Mouse (Mus musculus) T-cell, adult 2 months (primary cell): ENCODE measurements around the gene Gper1.
A peak's percentile ranks its signal among the peaks of the same experiment; 100 is the strongest.

ENCODE experiments used
- DNase-seq: peaks from one replicate; pipeline ENCODE4 v3.0.0; 2022; ENCODE audit warnings: low spot score

The Gper1 gene

DNA sequence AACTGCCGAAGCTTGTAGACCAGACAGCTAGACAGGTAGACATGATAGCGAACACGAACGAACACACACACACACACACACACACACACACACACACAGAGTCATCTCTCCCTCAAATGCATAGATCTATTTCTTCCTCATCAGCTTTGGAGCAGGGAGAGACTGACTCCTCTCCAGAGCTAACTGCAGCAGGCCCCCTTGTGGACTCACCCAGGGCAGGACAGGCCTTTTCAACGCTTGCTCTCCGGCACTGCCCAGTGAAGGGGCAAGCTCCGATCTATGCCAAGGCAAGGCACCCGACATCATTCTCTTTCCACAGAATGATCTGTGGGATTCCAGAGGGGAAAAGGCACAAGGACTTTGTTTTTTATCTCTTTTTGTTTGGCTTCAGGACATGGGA is 22.3 kb downstream of the Gper1 start:
- DNase-seq = no peak

- no peak for DNase-seq
Observed at GRCm38 (mm10) chr5:139448025-139448424, 25.1 kb downstream of the Gper1 start.

GRCm38 (mm10) chr5:139449161-139449791 is 26.3 kb downstream of the Gper1 start:
- no peak for DNase-seq

- DNase-seq = no peak
Observed at GRCm38 (mm10) chr5:139449926-139450325, 27.0 kb downstream of the Gper1 start.

GRCm38 (mm10) chr5:139453031-139453430 is 30.1 kb downstream of the Gper1 start:
- no peak for DNase-seq

GRCm38 (mm10) chr5:139455166-139455565 is 32.2 kb downstream of the Gper1 start:
- no peak for DNase-seq

DNA sequence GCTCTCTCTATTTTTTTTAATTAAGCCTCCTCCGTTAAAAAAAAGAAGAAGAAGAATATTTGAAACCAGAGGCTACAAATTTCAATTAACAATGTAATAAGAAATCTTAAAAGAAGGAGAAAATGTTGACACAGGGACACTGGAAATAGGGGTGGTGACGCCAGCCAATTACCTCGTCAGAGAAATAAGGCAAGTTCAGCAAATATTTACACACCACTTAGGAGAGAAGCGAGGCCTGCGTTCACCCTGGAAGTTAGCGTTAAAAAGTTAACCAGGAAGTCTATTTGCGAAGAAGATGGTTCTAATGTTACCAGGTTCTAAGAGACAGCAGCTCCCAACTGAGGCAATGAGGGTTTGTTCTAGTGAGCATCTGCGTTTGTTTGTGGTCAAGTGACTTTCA is 34.3 kb downstream of the Gper1 start:
- DNase-seq = no peak

DNA sequence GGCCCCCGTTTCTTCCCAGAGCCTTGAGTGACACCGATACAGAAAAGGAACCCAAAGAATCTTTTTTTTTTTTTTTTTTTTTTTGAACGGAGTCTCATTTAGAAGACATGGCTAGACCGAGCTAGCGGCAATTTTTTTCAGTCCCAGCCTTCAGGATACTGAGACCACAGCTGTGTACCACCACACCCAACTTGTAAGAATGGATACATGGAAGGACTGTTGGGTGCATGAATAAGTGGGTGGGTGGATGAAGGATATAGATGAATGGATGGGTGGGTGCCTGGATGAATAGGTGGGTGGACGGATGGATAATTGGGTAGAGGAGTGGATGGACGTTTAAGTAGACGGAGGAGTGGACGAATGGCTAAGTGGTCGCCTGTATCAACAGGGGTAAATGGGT is 37.0 kb downstream of the Gper1 start:
- DNase-seq = no peak

GRCm38 (mm10) chr5:139460384-139461067 is 37.6 kb downstream of the Gper1 start, which contains the start of gene 3110082I17Rik:
Gene 3110082I17Rik, minus strand, starts transcription at chr5:139460527.
- peak; percentile 96 for DNase-seq

GRCm38 (mm10) chr5:139464874-139465273 is 41.9 kb downstream of the Gper1 start:
- no peak for DNase-seq

DNA sequence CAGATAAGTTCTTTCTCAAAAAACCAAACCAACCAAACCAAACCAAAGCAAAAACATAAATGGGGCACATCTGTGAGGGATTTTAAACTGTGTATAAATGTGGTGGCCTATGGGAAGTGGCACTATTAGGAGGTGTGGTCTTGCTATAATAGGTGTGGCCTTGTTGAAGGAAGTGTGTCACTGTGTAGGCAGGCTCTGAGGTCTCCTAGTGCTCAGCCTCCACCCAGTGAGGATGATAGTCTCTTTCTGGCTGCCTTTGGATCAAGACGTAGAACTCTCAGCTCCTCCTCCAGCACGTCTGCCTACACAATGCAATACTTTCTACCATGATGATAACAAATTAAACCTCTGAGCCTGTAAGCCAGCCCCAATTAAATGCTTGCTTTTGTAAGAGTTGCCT is 43.4 kb downstream of the Gper1 start:
- DNase-seq = no peak

DNA sequence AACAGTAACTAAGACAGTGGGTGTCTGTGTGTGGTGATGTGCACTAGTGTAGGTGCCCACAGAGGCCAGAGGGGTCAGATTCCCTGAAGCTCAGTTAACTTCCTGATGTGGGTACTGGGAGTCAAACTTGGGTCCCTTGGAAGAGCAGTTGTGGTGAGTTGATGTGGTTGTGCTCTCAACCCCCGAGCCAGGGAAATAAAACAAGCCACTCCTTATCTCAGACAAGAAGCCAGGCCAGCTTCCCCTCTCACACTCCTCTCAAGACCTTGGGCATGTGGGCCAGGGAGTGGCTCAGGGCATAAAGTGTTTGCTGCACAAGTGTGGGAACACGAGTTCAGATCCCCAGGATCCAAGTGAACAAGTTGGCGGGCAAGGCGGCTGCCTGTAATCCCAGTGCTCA is 43.9 kb downstream of the Gper1 start:
- no peak for DNase-seq

GRCm38 (mm10) chr5:139467998-139468397 is 45.0 kb downstream of the Gper1 start:
- no peak for DNase-seq

DNA sequence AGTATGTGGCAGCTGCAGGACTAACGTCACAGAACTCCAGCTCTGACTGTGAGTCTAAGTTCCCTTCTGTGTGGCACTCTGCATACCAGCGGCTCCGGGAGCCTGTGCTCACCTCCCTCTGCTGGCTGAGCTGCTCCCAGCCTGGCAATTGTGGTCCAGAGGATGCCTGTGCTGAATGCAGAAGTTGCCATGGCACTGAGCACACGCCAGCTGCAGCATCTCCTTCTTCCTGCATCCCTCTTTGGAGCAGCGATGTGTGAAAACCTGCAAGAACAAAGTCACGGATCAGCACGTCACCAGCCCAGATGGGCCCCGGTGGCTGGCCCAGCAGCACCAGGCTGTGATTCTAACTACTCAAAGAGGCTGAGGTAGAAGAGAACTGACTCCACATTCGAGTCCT is 51.8 kb downstream of the Gper1 start:
- no peak for DNase-seq
